Mouse (Mus musculus): Measurements from ENCODE around the gene Sdad1. TPM values are rescaled to one million over a fixed set of nuclear protein-coding genes. Genes with fewer than 3 reads are reported as not detected.

The Sdad1 gene
- 51.3 TPM for polyA plus RNA-seq (2017; shearing (Covaris generic))

DNA sequence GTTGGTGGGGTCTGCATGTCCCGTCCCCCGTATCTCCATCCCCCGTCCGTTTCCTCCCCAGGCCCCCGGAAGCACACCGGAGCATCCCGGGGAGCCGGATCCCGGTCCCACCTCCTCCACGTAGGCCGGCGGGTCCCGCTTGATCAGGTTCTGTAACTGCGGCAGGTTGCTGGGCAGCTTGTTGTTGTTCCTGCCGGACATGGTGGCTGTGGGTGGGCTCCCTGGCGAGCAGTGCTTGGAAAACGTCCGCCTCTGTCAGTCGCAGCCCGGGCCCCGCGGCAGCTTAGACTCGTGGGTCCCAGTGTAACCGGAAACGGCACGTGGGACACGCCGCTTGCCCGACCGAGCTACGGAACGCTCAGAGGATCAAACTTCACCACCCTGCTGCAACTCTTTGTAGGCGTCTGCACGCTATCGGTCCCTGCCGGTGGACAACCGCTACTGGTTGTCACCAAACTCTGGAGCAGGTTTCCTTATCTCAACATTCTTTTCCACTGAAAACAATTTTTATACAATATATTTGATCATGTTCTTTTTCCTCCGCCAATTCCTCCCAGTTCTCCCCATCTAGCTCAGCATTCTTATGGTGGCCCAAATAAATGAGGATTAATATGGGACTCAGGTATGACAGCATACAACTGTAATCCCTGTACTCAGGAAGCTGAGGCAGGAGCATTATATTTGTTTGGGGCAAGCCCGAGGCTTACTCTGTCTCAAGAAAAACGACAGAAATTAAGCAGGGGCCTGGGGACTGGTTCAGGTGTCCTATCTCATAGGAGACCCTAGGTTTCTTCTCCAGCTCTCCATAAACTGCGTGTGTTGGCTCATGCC lies at the start of gene Sdad1:
Gene Sdad1 (minus strand): TSS at position 799 of the 831 bp plus-strand sequence.

DNA sequence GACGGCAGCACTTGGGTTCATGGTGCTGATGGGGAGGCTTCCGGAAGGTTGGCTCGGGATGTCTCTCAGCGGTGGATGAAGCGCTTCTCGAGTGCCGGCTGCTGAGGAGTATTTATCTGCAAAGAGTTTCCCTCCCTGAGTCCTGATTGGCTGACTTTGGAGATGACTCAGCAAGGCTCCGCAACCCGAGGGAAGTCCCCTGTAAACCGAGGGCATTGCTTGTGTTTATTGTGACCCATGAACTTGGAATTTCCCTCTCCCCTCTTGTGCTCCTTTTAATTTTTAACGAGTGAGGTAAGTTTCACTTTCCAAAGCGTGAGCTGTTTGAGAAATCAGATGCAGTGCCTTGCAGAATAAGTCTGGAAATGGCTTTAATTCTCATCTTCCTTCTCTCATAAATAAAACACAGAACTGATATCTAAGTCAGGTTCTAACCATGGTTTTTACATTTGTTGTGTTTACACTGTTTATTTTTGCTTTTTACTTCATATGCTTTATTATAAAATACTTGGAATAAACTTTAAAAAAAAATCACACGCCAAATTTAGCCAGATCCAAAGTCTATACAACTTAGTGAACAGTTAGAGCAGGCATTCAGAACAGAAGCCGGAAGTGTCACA lies 38.6 kb upstream of the Sdad1 start, which contains the start of gene Cxcl10:
Gene Cxcl10 (minus strand): TSS at position 96 of the 620 bp plus-strand sequence.

DNA sequence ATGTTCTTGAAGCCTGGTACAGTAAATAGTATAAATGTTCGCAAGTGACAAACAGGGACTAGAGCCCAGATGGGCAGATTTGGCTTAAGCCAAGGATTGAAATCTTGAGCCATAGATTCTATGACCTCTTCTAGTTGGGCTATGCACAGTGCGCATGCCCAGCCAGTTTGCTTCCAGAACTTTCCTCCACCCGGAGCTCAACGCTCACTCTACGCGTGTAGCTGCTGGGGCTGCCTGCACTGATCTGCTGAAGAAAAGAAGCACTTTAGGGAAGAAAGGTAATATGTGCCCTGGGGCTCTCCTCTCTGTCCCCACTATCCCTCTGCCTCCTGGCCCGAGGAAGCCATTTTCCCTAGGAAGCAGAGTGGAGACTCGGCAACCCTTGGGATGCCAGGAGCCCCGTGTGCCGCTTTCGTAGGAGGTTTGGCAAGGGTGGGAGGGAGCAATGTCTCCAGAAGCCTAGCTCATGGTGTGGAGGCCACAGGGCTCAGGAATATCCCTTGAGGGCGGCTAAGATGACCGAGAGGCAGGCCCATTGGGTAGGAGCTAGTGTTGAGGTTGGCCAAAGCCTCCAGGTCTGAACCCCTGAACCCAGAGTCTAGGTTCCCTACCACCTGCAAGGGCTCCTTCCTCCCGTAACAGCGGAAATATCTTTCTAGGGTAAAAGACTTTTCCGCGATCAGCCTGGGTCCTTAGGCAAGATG lies 21.5 kb upstream of the Sdad1 start, which contains the start of gene Art3:
Gene Art3 (plus strand): TSS at position 193 of the 704 bp plus-strand sequence.

GRCm38 (mm10) chr5:92327929-92328328 lies 17.6 kb upstream of the Sdad1 start, which contains the start of gene Cxcl9:
Gene Cxcl9, minus strand, starts transcription at chr5:92328079.

DNA sequence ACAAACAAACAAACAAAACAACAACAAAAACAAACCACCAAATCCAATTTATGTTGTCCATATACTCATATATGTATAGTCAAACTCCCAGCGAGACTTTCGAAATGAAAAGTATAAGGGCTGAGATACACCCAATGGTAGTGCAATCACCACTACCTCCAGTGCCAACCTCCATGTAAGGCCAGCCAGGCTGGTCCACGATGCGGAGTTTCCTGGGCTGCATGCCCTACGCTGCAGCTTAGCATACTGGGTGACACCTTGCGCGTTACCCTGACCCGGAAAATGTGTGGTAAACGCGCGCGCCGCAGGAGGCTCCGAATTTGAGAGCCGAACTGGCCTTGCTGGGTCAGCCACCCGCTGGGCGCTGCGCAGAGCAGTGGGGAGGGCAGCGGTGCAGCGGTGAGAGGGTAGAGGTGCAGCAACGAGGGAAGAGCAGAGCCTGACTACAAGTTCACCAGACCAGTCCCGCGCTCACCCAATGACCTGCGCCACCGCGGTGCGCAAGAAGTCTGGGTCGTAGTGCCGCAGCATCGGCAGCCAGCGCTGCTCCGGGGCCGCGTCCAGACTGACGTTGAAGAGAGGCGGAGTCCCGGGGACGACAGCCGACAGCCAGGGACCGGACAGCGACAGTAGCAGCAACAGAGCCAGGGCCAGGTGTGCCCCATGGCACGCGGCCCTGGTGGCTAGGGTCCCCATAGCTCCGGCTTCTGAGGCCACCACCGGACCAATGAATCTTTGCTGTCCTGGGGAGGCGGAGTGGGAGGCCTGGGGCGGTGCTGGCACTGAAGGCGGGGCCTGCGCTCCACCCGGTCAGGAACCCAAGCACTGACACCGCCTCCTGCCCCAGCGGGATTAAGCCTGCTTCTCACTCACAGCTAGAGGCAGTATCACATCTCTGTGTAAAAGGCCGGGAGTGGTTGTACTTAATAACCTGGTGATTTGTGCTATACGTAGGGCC lies 32.6 kb downstream of the Sdad1 start, which contains the start of gene Naaa:
Gene Naaa (minus strand): TSS at position 734 of the 958 bp plus-strand sequence.

GRCm38 (mm10) chr5:92256218-92256617 lies 54.1 kb downstream of the Sdad1 start, which contains the start of gene Ppef2:
Gene Ppef2, minus strand, starts transcription at chr5:92256278.

Other genes with a start within 250 kb of the Sdad1 start
- gene G3bp2, start 226.8 kb downstream of the Sdad1 start, polyA plus RNA-seq (2017; shearing (Covaris generic)): 191 TPM
- 44.1 TPM for gene Uso1, start 172.5 kb downstream of the Sdad1 start, polyA plus RNA-seq (2017; shearing (Covaris generic))
- not detected for gene U90926, start 95.1 kb downstream of the Sdad1 start, polyA plus RNA-seq (2017; shearing (Covaris generic))
- 0.17 TPM for gene Ppef2, start 54.2 kb downstream of the Sdad1 start, polyA plus RNA-seq (2017; shearing (Covaris generic))
- 15.2 TPM for gene Naaa, start 32.3 kb downstream of the Sdad1 start, polyA plus RNA-seq (2017; shearing (Covaris generic))
- not detected for gene Cxcl9, start 17.6 kb upstream of the Sdad1 start, polyA plus RNA-seq (2017; shearing (Covaris generic))
- 2.8 TPM for gene Art3, start 21.3 kb upstream of the Sdad1 start, polyA plus RNA-seq (2017; shearing (Covaris generic))
- 88.8 TPM for gene Cxcl10, start 38.4 kb upstream of the Sdad1 start, polyA plus RNA-seq (2017; shearing (Covaris generic))
- 44.4 TPM for gene Nup54, start 124.7 kb upstream of the Sdad1 start, polyA plus RNA-seq (2017; shearing (Covaris generic))
- 22.7 TPM for gene Scarb2, start 196.4 kb upstream of the Sdad1 start, polyA plus RNA-seq (2017; shearing (Covaris generic))
- gene Fam47e, start 244.6 kb upstream of the Sdad1 start, polyA plus RNA-seq (2017; shearing (Covaris generic)): not detected